Mouse (Mus musculus): ENCODE data around the gene Odf3l2. TPM values are rescaled to one million over a fixed set of nuclear protein-coding genes. Genes with fewer than 3 reads are reported as not detected.

Gene Odf3l2
- polyA plus RNA-seq, 1 experiment from 2014 or later, result not detected

DNA sequence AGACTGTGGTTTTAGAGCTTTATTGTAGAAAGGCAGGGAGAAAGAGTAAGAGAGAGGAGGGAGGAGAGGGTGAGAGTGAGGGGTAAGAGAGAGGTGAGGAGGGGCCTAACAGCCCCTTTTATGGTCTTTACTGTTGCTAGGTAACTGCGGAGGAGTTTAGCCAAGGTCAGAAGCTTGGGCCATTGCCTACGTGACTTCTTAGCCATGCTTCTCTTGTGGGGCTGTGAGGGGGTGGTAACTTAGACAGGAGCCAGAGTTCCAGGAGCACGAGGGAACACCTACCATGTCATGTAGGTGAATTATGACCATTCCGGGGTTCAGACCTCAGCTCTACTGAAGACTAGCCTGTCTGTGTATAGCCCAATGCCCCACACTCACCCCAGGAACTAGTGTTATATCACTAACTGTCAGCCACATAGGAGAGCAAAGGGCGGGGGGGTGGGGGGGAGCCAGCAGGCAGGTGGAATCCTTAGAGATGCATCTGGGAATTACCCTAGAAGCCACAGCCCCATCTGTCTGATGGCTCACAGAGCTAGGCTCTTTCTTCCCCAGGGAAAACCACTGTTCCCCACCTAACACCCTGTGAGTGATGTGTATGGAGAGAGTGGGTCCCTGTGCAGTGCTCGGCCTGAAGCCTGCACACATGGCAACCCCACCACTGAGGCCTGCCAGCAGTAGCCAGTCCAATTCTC, 26.0 kb upstream of the Odf3l2 start:
- DNase-seq (ENCODE audit: low spot score), result no peak

DNA sequence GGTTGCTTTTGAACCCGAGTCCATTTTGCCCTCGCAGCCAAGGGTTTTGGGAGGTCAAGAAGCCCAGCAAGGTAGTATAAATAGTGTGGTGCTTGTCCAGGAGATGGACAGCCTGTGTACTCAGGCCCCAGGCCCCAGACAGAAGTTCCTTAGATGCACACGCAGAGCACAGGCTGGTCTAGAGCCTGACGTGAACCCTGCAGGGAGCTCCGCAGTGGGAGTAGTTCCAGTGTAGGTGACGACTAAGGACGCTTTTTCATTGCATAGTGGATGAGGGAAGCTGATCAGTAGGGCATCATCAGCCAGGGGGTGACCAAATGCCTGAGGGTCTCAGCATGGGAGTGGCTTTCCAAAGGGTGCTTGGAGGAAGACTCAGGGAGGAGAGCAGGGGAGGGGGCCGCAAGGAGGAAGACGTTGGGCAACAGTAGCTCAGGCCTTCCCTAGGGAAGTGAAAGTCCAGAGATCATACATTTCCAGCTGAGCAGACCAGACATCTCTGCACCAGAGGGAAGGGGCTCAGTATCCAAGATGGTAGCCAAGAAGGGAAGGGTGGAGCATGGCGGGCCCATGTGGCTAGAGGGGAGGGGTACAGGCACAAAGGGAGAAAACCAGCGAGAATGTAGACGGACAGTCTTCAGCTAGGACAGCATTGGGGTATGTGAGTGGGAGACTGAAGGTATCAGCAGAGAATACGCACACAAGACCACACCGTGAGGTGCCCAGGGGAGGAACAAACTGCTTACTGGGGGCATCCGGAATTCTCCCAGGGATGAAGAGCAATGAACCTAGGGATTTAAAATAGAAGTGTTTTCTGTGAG, 24.7 kb upstream of the Odf3l2 start:
- DNase-seq (ENCODE audit: low spot score), result no peak

DNA sequence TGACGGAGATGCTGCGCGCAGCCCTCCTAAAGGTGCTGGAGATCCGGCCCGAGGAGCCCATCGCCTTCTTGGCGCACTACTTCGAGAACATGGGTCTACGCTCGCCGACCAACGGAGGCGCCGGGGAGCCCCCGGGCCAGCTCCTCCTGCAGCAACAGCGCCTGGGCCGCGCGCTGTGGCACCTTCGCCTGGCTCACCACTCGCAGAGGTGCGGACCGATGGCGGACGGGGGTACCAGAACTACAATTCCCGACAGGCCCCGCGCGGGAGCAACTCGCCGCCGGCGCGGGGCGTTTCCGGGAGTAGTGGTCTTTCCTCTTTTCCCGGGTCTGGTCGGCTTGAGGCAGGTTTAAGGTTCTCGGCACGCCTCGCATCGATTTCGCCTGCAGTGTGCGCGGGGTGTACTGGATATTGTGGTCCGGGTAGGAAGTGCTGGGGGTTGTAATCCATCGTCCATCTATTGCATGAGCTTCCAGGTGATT, 24.1 kb upstream of the Odf3l2 start:
- peak; percentile 66 for DNase-seq (ENCODE audit: low spot score)

DNA sequence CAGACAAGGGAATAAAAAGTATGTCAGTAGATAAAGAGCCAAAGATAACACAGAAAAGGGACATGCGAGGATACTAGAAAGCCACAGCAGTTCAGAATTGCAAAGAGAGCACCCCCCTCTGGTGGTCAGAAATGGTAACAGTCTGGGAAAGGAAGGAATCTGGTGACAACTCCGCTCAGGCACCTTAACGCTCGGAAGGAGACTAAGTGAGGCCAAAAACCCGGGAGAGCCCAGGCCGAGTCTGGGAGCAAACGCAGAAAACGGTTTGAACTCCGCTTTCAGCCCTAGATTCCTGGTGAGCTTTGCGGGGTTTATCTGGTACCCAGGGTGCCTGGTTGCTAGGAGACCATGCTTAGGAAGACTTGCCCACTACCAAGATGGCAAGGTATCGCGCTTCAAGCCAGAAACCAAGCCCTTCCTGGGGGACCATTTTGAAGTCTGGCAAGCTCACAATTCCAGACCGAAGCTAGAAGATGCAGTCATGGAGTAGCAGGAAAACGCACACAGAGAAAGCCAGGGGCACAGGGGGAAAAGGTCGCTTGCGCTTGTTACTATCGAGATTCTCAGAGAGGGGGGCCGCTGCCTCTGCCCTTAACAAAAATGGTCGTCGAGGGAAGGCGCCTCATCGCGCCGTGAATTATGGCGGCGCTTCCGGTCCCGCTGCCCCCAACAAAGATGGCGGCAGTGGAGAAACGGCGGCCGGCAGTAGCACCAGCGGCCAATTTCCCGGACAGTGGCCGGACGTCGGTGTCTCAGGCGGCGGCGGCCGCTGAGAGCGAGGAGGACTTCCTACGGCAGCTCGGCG, 23.4 kb upstream of the Odf3l2 start, which contains the start of gene Tpgs1:
TSS of gene Tpgs1 (plus strand) at position 599 of the 805 bp plus-strand sequence.
- DNase-seq (ENCODE audit: low spot score), result peak; percentile 93

DNA sequence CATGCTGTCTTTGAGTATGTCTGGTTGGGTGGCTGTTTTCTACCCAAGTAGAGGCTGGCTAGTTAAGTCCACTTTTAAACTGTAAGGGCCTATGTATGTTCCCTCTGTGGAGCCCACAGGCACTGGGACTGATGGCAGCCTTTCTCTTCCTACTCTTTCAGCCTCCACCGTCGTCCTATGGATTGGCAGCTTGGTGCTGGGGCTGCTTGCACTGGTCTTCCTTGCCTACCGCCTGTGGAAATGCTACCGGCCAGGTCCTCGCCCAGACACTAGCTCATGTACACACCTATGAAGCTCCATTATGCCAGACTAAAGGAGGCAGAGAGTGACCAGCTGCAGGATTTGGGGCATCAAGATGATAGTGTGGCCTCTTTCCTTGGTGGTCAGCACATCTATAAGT, 22.5 kb upstream of the Odf3l2 start:
- no peak for DNase-seq (ENCODE audit: low spot score)

DNA sequence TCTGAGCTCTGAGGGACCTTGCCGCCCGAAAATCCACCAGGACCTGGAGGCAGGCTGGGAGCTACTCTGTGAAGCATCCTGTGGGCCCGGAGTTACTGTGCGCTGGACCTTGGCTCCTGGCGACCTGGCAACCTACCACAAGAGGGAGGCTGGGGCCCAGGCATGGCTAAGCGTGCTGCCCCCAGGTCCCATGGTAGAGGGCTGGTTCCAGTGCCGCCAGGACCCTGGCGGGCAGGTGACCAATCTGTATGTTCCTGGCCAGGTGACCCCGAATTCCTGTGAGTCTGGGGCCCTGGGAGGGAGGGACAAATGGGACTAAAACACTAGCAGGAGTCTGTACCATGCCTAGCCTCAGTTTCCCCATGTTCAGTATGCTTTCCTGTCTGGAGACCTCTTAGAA, 21.0 kb upstream of the Odf3l2 start:
- no peak for DNase-seq (ENCODE audit: low spot score)

DNA sequence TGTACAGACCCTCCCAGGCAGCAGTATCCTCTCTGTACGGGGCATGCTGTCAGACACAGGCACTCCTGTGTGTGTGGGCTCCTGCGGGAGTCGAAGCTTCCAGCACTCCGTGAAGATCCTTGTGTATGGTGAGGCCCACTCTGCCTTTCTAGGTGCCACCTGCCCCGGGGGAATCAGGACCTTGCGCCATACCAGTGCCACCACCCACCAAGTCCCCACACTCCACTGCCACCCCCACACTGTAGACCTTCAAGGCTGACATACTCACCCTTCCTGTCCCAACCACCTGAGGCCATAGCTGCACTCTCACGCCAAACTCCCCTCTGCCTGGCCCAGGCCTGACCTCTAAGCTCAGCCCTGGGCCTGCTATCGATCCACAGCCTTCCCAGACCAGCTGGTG, 19.5 kb upstream of the Odf3l2 start:
- no peak for DNase-seq (ENCODE audit: low spot score)

DNA sequence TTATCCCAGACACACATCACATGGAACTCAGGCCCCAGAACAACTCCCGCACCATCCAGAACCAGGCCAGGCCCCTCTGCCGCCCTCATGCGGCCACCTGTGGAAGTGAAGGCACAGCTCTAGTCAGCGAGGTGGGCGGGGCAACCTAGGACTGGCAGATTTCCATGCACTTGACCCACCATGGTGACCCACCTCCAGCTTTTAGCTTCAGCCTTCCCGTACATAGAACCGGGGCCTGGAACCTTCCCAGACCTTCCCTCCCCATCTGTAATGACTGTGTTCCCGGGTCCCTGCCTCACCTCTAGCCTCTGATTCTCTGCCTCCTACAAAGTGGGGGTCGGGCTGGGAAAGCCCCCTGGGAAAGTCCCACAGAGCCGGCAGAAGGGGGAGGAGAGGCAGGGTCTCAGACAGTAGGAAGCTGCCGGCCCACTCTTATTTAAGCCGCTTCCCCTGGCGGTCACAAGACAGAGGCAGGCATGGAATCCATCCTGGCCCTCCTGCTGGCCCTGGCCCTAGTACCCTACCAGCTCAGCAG, 18.7 kb upstream of the Odf3l2 start, which contains the start of gene Madcam1:
TSS of gene Madcam1 (plus strand) at position 429 of the 535 bp plus-strand sequence.
- DNase-seq (ENCODE audit: low spot score), result peak; percentile 57

DNA sequence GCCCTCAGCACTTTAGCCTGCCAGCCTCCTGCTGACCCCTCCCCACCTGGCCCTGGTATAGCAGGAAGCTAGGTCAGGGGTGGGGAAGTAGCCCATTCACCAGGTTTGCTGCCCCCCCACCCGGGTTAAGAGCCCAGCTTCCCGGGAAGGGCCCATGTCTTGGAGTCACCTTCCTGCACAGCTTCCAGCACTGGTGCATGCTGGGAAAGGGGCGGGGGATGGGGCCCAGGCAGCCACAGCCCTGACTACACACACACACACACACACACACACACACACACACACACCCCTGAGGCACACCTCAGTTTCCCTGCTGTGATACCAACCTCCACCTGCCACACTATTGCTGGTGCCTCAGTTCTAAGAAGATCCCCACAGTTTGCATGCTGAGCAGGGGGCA, 16.3 kb upstream of the Odf3l2 start:
- no peak for DNase-seq (ENCODE audit: low spot score)

DNA sequence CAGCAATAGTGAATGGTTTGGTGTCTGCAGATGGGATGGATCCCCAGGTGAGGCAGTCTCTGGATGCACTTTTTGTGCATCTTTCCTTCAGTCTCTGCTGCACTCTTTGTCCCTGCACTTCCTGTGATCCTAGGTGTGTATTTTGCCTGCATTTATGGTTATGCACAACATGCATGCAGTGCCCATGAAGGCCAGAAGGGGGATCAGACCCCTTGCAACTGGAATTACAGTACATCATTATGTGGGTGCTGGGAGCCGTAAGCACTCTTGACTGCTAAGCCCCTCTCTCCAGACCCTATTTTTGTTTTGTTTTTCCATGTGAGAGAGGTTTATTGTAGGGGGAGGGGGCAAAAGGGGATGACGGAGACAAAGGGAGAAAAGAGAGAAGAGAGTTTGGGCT, 14.8 kb upstream of the Odf3l2 start:
- peak; percentile 27 for DNase-seq (ENCODE audit: low spot score)

DNA sequence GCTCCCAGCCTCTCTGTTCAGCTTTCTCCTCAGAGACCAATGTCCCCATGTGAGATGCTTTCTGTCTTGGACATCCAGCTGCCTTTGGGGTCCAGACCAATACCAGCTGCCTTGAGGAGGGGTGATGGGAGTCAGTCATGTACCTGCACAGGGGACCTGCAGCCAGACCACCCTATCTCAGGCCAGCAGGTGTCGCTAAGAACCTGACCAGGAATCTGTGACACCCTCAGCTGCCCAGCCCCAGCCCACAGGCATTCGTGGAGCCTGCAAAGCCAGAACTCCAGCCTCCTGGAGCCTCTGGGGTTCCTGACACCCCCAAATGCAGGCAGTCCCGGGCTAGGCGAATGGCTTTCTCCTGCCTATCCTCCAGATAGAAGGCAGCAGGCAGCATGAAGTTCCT, 13.3 kb upstream of the Odf3l2 start:
- DNase-seq (ENCODE audit: low spot score), result peak; percentile 26

DNA sequence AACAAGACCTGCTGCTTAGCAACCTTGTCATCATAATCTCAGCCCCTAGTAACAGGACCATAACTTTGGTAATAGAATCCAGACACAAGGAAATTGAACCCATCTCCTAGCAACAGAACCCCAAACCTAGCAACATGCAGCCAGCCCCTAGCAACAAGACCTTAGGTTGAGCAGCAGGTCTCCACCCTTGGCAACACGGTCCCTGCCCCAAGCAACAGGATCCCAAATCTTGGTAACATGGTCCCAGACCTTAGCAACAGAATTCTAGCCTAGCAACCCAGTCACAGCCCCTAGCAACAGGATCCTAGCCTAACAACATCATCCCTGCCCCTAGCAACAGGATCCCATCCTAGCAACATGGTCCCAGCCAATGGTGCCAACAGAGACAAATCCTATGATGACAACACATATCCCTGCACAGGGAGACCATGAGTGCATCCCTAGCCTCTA, 9.4 kb upstream of the Odf3l2 start:
- DNase-seq (ENCODE audit: low spot score), result no peak

DNA sequence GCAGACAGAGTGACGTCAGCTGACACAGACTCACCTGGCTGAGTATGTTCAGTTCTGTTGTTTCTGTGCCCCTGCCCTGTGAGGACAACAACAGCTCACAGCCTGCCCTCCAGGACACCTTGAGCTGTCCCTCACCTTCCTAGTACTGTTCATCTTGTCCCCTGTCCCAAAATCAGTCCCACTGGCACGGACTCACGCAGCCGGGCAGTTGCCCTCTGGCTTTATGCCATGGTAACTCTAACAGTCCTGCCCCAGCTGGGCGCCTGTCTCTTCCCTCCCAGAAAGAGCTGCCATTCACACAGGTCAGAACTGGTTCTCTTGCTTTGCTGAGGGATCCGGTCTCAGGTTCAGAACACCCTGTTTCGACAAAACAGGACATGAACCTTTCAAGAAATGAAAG, 7.3 kb upstream of the Odf3l2 start:
- no peak for DNase-seq (ENCODE audit: low spot score)

DNA sequence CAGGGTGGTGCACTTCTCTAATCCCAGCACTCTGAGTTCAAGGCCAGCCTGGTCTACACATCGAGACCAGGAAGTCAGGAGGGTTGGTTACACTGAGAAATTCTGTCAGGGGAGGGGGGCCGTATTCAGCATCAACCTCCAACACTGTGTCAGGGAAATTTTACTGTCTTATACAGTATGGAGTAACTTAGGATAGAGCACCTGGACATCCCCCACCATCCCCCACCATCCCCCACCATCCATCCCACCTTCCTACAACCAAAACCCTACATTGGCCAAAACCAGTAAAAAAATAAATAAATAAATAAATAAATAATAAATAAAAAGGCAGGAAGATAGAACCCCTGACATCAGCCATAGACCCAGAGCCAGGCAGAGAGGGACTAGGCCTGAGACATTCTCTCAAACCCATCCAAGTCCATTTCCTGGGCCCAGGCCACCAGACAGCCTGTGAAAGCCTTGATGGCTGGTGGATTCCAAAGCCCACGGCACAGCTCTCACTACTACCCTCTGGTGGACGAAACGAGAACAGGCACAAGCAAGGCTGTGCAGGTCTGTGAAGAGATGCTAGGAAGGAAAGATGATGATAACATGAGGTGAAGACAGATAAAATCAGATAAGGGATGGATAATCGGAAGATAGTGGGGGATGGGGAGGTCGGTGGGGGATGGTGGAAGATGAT, 3.7 kb upstream of the Odf3l2 start:
- peak; percentile 71 for DNase-seq (ENCODE audit: low spot score)

DNA sequence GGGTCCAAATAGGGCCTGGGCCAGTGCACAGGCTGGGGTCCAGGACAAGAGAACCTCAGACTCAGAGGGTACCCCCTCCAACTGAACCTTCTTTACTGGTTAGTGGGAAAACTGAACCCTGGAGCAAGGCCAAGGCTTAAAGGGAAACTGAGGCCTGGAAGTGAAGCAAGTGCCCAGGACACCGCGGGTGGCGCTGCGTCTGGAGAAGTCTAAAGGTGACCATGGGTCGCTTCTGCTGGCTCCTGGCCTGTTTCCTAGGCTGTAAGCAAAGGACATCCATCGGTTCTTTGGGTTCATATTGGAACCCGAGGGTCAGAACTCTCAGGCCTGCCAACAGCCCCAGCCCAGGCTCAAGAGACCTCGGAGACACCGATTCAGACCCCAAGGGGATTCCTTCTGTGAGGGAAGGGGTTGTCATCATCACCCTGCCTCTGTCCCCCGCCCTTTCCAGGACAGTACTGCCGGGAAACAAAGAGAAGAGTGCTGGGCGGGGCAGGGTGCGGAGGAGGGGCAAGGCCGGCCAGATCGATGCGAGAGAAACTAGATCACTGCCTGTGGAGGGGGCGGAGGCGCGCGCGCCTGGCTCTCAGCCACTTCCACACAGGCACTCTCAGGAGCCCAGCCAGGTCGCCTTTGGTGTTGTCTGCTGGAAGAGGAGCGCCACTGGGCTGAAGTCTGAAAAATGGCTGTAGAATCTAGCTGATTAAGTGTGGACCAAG, 6.9 kb downstream of the Odf3l2 start:
- DNase-seq (ENCODE audit: low spot score), result no peak

DNA sequence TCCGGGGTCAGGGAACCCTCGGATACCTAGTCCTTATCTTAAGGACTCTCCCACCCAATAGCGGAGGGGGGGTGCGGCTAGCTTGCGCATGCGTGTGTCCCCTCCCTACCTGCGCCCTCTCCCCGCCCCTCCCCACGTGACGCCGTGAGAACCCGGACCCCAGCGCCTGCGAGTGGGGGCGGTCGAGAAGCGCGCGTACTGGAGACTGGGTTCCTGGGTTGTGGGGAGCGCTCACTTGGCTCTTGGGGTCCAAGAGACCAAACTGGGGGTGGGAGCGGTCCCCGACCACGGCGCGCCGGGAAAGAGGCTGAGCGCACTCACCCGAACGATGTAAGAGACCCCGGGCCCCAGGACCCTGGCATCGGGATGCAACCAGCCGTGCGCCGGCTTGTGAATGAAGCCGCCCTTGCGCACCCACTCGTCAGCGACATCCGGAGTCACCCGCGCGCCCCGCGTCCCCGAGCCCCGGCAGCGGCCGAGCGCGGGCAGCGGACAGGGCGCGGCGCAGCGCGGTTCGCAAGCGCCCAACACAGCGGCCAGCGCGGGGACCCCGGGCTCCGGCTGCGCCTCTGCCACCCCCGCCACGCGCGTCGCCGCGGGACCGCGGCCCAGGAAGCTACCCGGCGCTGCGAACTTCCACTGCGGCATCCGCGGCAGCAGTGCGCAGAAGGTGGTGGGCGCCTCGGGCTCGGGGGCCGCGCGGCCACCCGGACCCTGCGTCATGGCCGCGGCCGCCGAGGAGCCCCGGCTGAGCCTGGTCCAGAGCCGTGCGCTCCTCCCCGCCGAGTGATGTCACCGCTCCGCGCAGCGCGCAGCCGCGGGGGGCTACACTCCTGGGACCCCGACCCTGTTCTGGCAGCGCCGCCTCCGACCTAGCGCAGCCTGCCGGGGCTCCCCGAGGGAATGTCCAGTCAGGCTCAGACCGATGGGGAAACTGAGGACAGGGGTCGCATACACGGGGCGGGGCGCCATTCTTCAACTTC, 8.1 kb downstream of the Odf3l2 start, which contains the start of gene Shc2:
TSS of gene Shc2 (minus strand) at position 791 of the 983 bp plus-strand sequence.
- DNase-seq (ENCODE audit: low spot score), result no peak

DNA sequence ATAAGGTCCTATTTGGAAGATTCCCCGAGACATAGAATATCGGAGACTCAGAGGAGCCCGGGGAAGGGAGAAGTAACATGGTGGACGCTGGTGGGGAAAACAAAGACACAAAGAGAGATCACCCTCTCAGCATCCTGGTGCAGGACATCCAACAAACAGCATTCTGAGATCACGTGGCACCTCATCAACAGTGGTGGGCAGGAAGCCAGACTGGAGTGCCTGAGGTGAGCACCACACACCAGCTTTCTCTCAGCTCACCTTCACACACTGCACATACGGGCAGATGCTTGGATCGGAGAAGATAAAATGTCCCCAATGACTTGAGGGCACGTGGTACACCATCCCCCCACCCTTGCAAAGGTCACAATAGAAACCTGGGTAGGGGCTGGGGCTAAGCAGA, 9.3 kb downstream of the Odf3l2 start:
- no peak for DNase-seq (ENCODE audit: low spot score)

DNA sequence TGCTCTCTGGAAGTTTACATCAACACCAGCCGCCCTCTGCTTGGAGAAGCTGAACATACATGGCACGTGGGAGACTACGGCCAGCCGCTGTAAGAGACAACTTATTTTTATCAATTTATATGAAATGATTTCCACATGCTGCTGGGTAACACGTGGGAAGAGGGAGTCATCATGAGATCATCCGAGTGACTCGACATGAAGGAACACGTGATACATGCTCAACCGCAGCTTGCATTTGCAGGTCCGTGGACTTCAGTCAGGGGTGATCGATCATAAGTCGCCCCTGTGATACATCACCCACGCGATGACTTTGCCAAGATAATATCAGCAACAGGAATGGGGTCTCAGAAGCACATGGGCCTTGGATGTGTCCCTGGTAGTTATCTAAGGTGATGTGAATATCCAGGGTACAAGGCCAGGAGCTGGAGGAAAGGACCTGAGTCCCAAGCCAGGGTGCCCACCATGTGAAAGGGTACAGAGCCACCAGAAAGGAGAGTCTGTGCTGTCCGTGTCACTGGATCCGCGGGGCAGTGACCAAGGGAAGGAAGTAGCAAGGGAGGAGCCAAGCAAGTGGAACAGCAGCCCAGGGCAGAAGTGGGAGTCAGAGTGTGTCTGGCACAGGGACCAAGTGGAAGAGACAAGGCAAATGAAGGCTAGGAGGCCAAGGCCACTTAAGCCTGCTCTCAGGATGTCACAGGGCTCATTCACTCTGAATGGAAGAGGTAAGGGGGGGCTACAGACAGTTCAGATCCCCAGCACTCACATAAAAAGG, 12.3 kb downstream of the Odf3l2 start:
- DNase-seq (ENCODE audit: low spot score), result no peak

Measured in thymus, postnatal 0 days (tissue).